Mouse (Mus musculus) Patski (cell line): ENCODE results near the gene Rnf31. TPM values are rescaled to one million over a fixed set of nuclear protein-coding genes. Genes with fewer than 3 reads are reported as not detected.

Source experiments
- ATAC-seq: fragments of 100-300 bp; one replicate; pipeline ENCODE4 v1.8.0; 2021
- CTCF ChIA-PET: fragments of 350-600 bp; sonication (Branson Sonifier 250); formaldehyde crosslinking; loops from one replicate; lab custom pipeline; 2022; ENCODE audit warnings: inconsistent platforms; lab: Charles Lee
- POLR2A ChIA-PET: fragments of 350-600 bp; sonication (Branson Sonifier 250); formaldehyde crosslinking; loops from one replicate; lab custom pipeline; 2022; ENCODE audit warnings: antibody characterized with exemption, inconsistent platforms; lab: Charles Lee
- DNase-seq: peaks from one replicate; pipeline ENCODE4 v3.0.0-alpha.2; 2011; ENCODE audit warnings: low read depth, low spot score
- H3K27me3 ChIP-seq: fragments of 371-371 bp; one replicate; pipeline ENCODE4 v1.5.1; 2021
- CTCF ChIP-seq: fragments of 100-300 bp; IDR thresholded peaks from one replicate; pipeline ENCODE4 v1.5.1; 2021
- in situ Hi-C: fragments of 300-500 bp; cut with MboI; formaldehyde crosslinking; loops from 3 replicates; pipeline ENCODE4 v1.11.1; 2018; ENCODE audit warnings: low pct_unique_long_range_greater_than_20kb, mixed read lengths
- polyA plus RNA-seq: library from polyadenylated mRNA; unstranded; gene quantifications from one replicate; pipeline ENCODE4 v1.2.3, GENCODE M21; 2021

Gene Rnf31
- polyA plus RNA-seq, 1 experiment from 2014 or later = 28.0 TPM

- no peak for DNase-seq
- no peak for ATAC-seq
- H3K27me3 ChIP-seq = no peaks in the 10 kb centered on the region
- ChIA-PET POLR2A (interaction anchor here (0.7 kb wide), 1 partner anchor 55 kb away, joined by 6 read pairs; no protein-coding TSS in a partner anchor), CTCF (no interaction called here)
- no peak for TF ChIP-seq CTCF
- in situ Hi-C loops = loop anchor here (25.0 kb wide), 1 partner anchor 709 kb away; the partner anchor contains the start of genes Bcl2l2, Gm20521, Pabpn1 and Ppp1r3e
These were observed 4.7 kb downstream of the Rnf31 start for GRCm38 (mm10) chr14:55596036-55596690.

GRCm38 (mm10) chr14:55598521-55599390 is 7.2 kb downstream of the Rnf31 start:
- CTCF ChIA-PET = interaction anchor here (1.4 kb wide), 1 partner anchor 10 kb away, joined by 3 read pairs; no protein-coding TSS in a partner anchor

GRCm38 (mm10) chr14:55603271-55603632 is 11.7 kb downstream of the Rnf31 start, which contains the start of gene Irf9:
Gene Irf9, plus strand, starts transcription at chr14:55603571.
- ATAC-seq (no peak), DNase-seq (no peak)
- in situ Hi-C loops = no loop called here
- H3K27me3 ChIP-seq = no peaks in the 10 kb centered on the region
- ChIA-PET POLR2A (interaction anchor here (1.3 kb wide), 1 partner anchor 43 kb away, joined by 3 read pairs; the partner anchor contains the start of genes A730061H03Rik and Dcaf11), CTCF (interaction anchor here (0.9 kb wide), 1 partner anchor 9 kb away, joined by 3 read pairs; no protein-coding TSS in a partner anchor)
- no peak for TF ChIP-seq CTCF

More at GRCm38 (mm10) chr14:55598521-55599390, 7.2 kb downstream of the Rnf31 start:
- in situ Hi-C loops = loop anchor here (25.0 kb wide), 1 partner anchor 711 kb away; the partner anchor contains the start of genes Bcl2l2, Gm20521, Pabpn1 and Ppp1r3e
- ATAC-seq = no peak
- no peaks in the 10 kb centered on the region for H3K27me3 ChIP-seq
- TF ChIP-seq CTCF = no peak
- no peak for DNase-seq
- POLR2A ChIA-PET = no interaction called here

GRCm38 (mm10) chr14:55603633-55604576 is 12.4 kb downstream of the Rnf31 start:
- in situ Hi-C loops = no loop called here
- no peaks in the 10 kb centered on the region for H3K27me3 ChIP-seq
- peak; percentile 80 for DNase-seq
- CTCF ChIA-PET = interaction anchor here (0.9 kb wide), 1 partner anchor 9 kb away, joined by 3 read pairs; no protein-coding TSS in a partner anchor
- ATAC-seq = peak; percentile 95
- POLR2A ChIA-PET = interaction anchor here (0.6 to 1.0 kb wide), 2 partner anchors 12 to 30 kb away, joined by 3 read pairs; partner anchors contain the start of gene Rnf31
- no peak for TF ChIP-seq CTCF

GRCm38 (mm10) chr14:55604823-55605222 is 13.3 kb downstream of the Rnf31 start:
- POLR2A ChIA-PET = interaction anchor here (0.6 to 1.0 kb wide), 2 partner anchors 13 to 29 kb away, joined by 3 read pairs; partner anchors contain the start of gene Rnf31
- no peak for DNase-seq
- CTCF ChIA-PET = no interaction called here
- H3K27me3 ChIP-seq = no peaks in the 10 kb centered on the region
- ATAC-seq = no peak
- no peak for TF ChIP-seq CTCF
- in situ Hi-C loops = no loop called here

- POLR2A ChIA-PET = interaction anchor here (0.7 kb wide), 1 partner anchor 40 kb away, joined by 3 read pairs; no protein-coding TSS in a partner anchor
- DNase-seq = no peak
- TF ChIP-seq CTCF = no peak
- no peaks in the 10 kb centered on the region for H3K27me3 ChIP-seq
- in situ Hi-C loops = no loop called here
- ATAC-seq = no peak
- CTCF ChIA-PET = no interaction called here
These were observed 14.4 kb downstream of the Rnf31 start for GRCm38 (mm10) chr14:55605743-55606459.

- ChIA-PET POLR2A (interaction anchor here (1.2 kb wide), 1 partner anchor 45 kb away, joined by 3 read pairs; no protein-coding TSS in a partner anchor), CTCF (no interaction called here)
- ATAC-seq (no peak), DNase-seq (no peak)
- H3K27me3 ChIP-seq = no peaks in the 10 kb centered on the region
- in situ Hi-C loops = no loop called here
- TF ChIP-seq CTCF = no peak
These were observed 16.8 kb downstream of the Rnf31 start for GRCm38 (mm10) chr14:55608339-55608738.

GRCm38 (mm10) chr14:55613346-55613745 is 21.8 kb downstream of the Rnf31 start:
- ATAC-seq (peak; percentile 85), DNase-seq (peak; percentile 62)
- TF ChIP-seq CTCF = no peak
- no peaks in the 10 kb centered on the region for H3K27me3 ChIP-seq
- POLR2A ChIA-PET = no interaction called here
- in situ Hi-C loops = loop anchor here (10.0 kb wide), 1 partner anchor 119 kb away; the partner anchor contains the start of gene Carmil3
- CTCF ChIA-PET = interaction anchor here (0.9 kb wide), 1 partner anchor 16 kb away, joined by 3 read pairs; no protein-coding TSS in a partner anchor
